Mouse (Mus musculus) embryonic facial prominence, embryonic 12.5 days (tissue): ENCODE measurements at regions not wholly inside any gene's neighbourhood (a gene's known extent, or its start where the extent isn't known, plus 50 kb on each side); places are given as distances from the start of the nearest gene placed in this dataset.
A peak's percentile ranks its signal among the peaks of the same experiment; 100 is the strongest.

Source experiments
- ATAC-seq: fragments of 200-750 bp; cut with Nextera tagmentation; 2 replicates; pipeline ENCODE4 v1.8.0; 2017; ENCODE audit not compliant: insufficient number of reproducible peaks, insufficient read depth, low FRiP score, low TSS enrichment
- H3K27ac ChIP-seq: fragments of 300-500 bp; sonication (generic); 2 replicates; pipeline ENCODE4 v1.5.1; 2016; ENCODE audit warnings: mild to moderate bottlenecking
- H3K27me3 ChIP-seq: fragments of 300-500 bp; sonication (generic); 2 replicates; pipeline ENCODE4 v1.6.1; 2016; ENCODE audit warnings: mild to moderate bottlenecking, moderate library complexity
- H3K36me3 ChIP-seq: fragments of 300-500 bp; sonication (generic); 2 replicates; pipeline ENCODE4 v1.6.1; 2016; ENCODE audit warnings: mild to moderate bottlenecking
- H3K4me1 ChIP-seq: fragments of 300-500 bp; sonication (generic); 2 replicates; pipeline ENCODE4 v1.6.1; 2016
- H3K4me2 ChIP-seq: fragments of 300-500 bp; sonication (generic); replicated peaks from 2 replicates; pipeline ENCODE4 v1.6.1; 2016; ENCODE audit warnings: mild to moderate bottlenecking, moderate library complexity
- H3K4me3 ChIP-seq: fragments of 300-500 bp; sonication (generic); 2 replicates; pipeline ENCODE4 v1.5.1; 2016; ENCODE audit warnings: mild to moderate bottlenecking
- H3K9ac ChIP-seq: fragments of 300-500 bp; sonication (generic); 2 replicates; pipeline ENCODE4 v1.6.1; 2016; ENCODE audit warnings: mild to moderate bottlenecking, moderate library complexity
- H3K9me3 ChIP-seq: fragments of 300-500 bp; sonication (generic); 2 replicates; pipeline ENCODE4 v1.6.1; 2016; ENCODE audit warnings: mild to moderate bottlenecking, moderate library complexity
- WGBS: fragments of 180-500 bp; shearing (Covaris S2); methylation state at CpG from one replicate; pipeline ENCODE4 v1.1.7; 2016; 5-methylcytosine and 5-hydroxymethylcytosine counted together

DNA sequence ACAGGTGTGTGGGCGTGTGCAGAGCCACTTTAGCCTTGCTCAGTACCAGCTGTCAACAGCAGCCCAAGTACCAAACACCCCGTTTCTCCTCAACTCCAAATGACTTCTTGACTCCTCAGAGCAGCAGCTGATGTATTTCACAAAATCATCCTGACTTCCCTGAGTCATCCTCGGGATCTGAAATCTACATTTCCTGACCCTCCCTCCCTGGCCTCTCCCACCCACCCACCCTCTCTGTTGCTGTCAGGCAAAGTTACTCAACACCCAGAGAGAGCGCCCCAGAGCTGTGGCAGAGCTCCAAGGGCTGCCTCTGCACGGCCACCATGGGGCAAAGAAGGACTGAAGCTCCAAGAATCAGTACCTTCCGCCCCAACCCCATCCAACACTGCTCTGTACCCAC lies 83.5 kb upstream of the Cyp1b1 start:
- H3K27ac ChIP-seq, result no peak overlapping the region
- H3K9me3 ChIP-seq, result no peaks in the 10 kb centered on the region
- WGBS, result 89% methylated on average over 6 of the region's 6 CpGs
- H3K9ac ChIP-seq, result no peak overlapping the region
- H3K4me1 ChIP-seq, result no peaks in the 10 kb centered on the region
- H3K36me3 ChIP-seq, result no peaks in the 10 kb centered on the region
- no peak overlapping the region for H3K4me3 ChIP-seq
- ATAC-seq, result no peak
- no peaks in the 10 kb centered on the region for H3K27me3 ChIP-seq
- no peak overlapping the region for H3K4me2 ChIP-seq

- no peak for ATAC-seq
- 60% methylated on average over 7 of the region's 7 CpGs for WGBS
- Histone ChIP-seq H3K4me1 (no peaks in the 10 kb centered on the region), H3K4me2 (no peak overlapping the region), H3K4me3 (no peak overlapping the region), H3K9me3 (no peaks in the 10 kb centered on the region), H3K36me3 (no peaks in the 10 kb centered on the region), H3K27ac (peak overlapping the region; percentile 65), H3K27me3 (no peaks in the 10 kb centered on the region), H3K9ac (no peak overlapping the region)
These were observed 75.3 kb upstream of the Cyp1b1 start for GRCm38 (mm10) chr17:79790166-79790565.

DNA sequence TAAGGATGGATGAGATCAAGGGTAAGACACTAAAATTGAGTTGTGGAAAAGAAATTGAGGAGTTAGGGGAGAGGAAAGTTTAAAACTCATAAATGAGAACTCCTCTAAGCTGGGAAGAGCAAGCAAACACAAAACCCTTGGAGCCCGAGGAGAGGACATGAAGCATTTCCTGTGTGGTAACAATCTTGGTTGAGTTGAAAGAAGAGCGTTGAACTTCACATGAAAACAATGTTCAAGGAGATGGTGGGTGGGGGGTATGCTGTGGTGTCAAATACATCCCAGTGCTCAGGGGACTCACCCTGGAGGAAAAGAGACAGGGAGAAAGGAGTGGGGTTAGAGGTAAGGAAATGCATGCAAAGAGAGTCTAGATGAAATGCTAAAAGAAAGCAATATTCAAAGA lies 72.3 kb upstream of the Cyp1b1 start:
- ATAC-seq, result no peak
- Histone ChIP-seq H3K27ac (no peak overlapping the region), H3K4me2 (no peak overlapping the region), H3K4me3 (no peak overlapping the region), H3K9me3 (no peaks in the 10 kb centered on the region), H3K4me1 (no peaks in the 10 kb centered on the region), H3K36me3 (no peaks in the 10 kb centered on the region), H3K9ac (no peak overlapping the region), H3K27me3 (no peaks in the 10 kb centered on the region)
- WGBS, result 80% methylated on average over 2 of the region's 2 CpGs

- Histone ChIP-seq H3K4me3 (no peak overlapping the region), H3K9me3 (no peaks in the 10 kb centered on the region), H3K9ac (no peak overlapping the region), H3K36me3 (no peaks in the 10 kb centered on the region), H3K27ac (no peak overlapping the region), H3K27me3 (no peaks in the 10 kb centered on the region), H3K4me1 (no peaks in the 10 kb centered on the region), H3K4me2 (no peak overlapping the region)
- no peak for ATAC-seq
- WGBS, result 79% methylated on average over 5 of the region's 5 CpGs
These were observed 71.8 kb upstream of the Cyp1b1 start for GRCm38 (mm10) chr17:79786691-79787090.

DNA sequence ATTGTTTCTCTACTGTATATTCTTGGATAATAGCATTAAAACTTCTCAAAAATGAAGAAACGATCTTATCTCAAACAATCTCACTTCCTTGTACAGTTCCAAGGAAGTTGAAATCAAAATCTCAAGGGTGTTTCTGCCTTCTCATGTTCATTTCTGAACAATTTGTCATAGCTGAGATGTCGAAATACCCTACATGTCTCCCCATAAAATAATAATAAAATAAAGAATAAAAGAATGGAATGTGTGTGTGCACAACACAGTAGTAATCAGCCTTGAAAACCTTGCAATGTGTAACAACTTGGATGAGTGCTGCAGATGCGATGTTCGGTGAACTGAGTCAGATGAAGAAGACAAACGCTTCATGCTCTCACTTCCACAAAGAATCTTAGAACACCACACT lies 71.4 kb upstream of the Cyp1b1 start:
- Histone ChIP-seq H3K9ac (no peak overlapping the region), H3K4me3 (no peak overlapping the region), H3K4me2 (no peak overlapping the region), H3K9me3 (no peaks in the 10 kb centered on the region), H3K27me3 (no peaks in the 10 kb centered on the region), H3K36me3 (no peaks in the 10 kb centered on the region), H3K27ac (no peak overlapping the region), H3K4me1 (no peaks in the 10 kb centered on the region)
- no peak for ATAC-seq
- 91% methylated on average over 5 of the region's 5 CpGs for WGBS

GRCm38 (mm10) chr17:79784256-79784870 lies 69.5 kb upstream of the Cyp1b1 start:
- no peaks in the 10 kb centered on the region for H3K36me3 ChIP-seq
- ATAC-seq, result no peak
- H3K4me1 ChIP-seq, result no peaks in the 10 kb centered on the region
- H3K27ac ChIP-seq, result no peak overlapping the region
- H3K4me2 ChIP-seq, result no peak overlapping the region
- 89% methylated on average over 6 of the region's 6 CpGs for WGBS
- no peaks in the 10 kb centered on the region for H3K9me3 ChIP-seq
- no peak overlapping the region for H3K4me3 ChIP-seq
- no peak overlapping the region for H3K9ac ChIP-seq
- no peaks in the 10 kb centered on the region for H3K27me3 ChIP-seq

DNA sequence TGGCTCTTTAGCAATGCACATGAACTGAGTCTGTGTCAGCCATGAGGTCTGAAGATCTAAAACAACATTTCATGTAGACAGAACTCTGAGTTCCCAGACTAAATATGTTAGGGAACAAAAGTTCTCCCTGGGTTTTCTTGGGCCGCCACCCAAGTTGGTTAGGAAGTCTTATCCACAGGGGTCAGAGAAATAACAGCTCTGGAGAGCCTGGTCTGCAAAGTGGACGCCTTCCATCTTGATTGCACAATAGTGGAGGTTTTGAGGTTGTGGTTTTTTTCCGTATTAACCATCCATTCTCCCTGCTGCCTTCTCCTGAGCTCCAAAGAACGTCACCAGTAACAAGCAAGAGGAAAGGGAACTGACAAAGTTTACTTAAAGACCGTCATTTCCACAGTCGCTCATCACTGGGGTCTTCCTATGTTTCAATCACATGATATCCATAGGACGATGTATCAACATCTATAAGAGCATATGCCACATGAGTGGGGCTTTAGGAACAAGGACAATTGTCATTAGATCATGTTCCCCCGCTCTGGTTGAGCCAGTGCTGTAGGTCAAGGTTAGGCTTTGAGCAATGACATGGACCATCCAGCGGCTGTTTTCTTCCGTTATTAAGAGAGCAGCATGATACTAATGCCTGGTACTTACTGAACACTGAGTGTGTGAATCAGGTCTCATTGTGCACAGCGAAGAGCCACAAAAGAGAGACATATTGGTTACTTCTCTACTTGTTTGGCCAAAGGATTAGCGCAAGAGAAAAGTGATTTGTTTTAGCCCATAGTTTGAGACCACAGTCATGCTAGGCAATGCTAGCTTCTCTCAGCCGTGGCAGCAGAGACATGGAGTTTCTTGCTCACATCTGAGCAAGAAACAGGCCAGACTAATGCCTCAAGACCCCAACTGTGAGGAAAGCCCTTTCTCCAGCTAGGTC lies 67.1 kb upstream of the Cyp1b1 start:
- Histone ChIP-seq H3K9ac (no peak overlapping the region), H3K4me3 (no peak overlapping the region), H3K27ac (no peak overlapping the region), H3K9me3 (no peaks in the 10 kb centered on the region), H3K36me3 (no peaks in the 10 kb centered on the region), H3K27me3 (no peaks in the 10 kb centered on the region), H3K4me1 (no peaks in the 10 kb centered on the region), H3K4me2 (no peak overlapping the region)
- no peak for ATAC-seq
- WGBS, result 89% methylated on average over 13 of the region's 13 CpGs

DNA sequence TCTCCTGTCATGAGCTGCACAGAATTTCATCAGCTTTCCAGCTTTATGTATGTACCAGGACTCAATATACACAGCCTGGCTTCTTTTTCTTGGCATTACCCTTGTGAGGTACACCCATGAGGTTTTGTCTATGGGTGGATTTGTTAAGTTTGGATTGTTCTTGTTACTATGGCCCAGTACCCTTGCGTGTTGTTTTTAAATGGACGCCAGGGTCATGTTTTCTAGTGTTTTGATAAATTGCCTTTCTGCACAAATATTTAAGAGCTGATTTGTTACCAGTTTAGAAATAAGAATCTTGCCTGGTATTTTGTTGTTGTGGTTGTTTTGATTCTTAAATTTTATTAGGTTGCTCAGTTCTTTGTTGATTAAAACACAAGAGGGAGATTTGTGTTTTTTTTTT lies 66.4 kb upstream of the Cyp1b1 start:
- WGBS, result 87% methylated on average over 2 of the region's 2 CpGs
- ATAC-seq, result no peak

DNA sequence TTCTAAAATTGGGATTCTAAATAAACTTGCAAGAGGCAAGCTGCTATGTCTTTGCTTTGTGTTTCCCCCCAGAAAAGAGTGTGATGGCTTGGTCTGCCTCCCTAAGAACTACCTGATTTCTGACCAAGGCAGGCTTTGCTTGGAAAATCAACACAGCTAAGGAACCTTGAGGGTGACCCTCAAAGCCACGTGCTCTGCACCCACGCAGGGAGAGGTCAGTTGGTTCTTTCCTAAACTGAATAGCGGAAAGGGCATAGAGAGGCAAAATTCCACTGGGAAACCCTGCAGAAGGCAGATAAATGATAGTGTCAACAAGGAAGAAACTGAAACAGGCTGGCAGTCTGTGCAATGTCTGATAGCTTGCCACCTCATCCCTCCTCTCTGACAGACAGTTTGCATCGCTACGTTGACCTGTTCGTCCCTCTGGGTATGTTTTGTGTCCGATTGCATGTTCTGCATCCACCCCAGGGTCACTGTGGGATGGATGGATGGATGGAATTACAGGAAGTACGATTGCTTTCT lies 63.1 kb upstream of the Cyp1b1 start:
- Histone ChIP-seq H3K9ac (no peak overlapping the region), H3K36me3 (no peaks in the 10 kb centered on the region), H3K4me2 (no peak overlapping the region), H3K4me1 (no peaks in the 10 kb centered on the region), H3K9me3 (no peaks in the 10 kb centered on the region), H3K4me3 (no peak overlapping the region), H3K27ac (no peak overlapping the region), H3K27me3 (no peaks in the 10 kb centered on the region)
- no peak for ATAC-seq
- WGBS, result 68% methylated on average over 8 of the region's 8 CpGs

More for the DNA sequence above, 66.4 kb upstream of the Cyp1b1 start:
- no peak overlapping the region for H3K4me3 ChIP-seq
- H3K36me3 ChIP-seq, result no peaks in the 10 kb centered on the region
- no peaks in the 10 kb centered on the region for H3K27me3 ChIP-seq
- H3K9me3 ChIP-seq, result no peaks in the 10 kb centered on the region
- H3K9ac ChIP-seq, result no peak overlapping the region
- H3K4me1 ChIP-seq, result no peaks in the 10 kb centered on the region
- no peak overlapping the region for H3K27ac ChIP-seq
- H3K4me2 ChIP-seq, result no peak overlapping the region

- Histone ChIP-seq H3K27me3 (no peaks in the 10 kb centered on the region), H3K36me3 (no peaks in the 10 kb centered on the region), H3K27ac (no peak overlapping the region), H3K4me1 (peaks cover 6% of the 10 kb centered on the region), H3K4me2 (no peak overlapping the region), H3K9me3 (no peaks in the 10 kb centered on the region), H3K4me3 (no peak overlapping the region), H3K9ac (no peak overlapping the region)
- ATAC-seq, result no peak
- WGBS, result 72% methylated on average over 4 of the region's 4 CpGs
These were observed 61.3 kb upstream of the Cyp1b1 start for GRCm38 (mm10) chr17:79776177-79776576.

- Histone ChIP-seq H3K4me2 (no peak overlapping the region), H3K27me3 (no peaks in the 10 kb centered on the region), H3K4me1 (peaks cover 6% of the 10 kb centered on the region), H3K36me3 (no peaks in the 10 kb centered on the region), H3K9ac (no peak overlapping the region), H3K9me3 (no peaks in the 10 kb centered on the region), H3K27ac (no peak overlapping the region), H3K4me3 (no peak overlapping the region)
- no peak for ATAC-seq
- 56% methylated on average over 6 of the region's 6 CpGs for WGBS
These were observed 60.4 kb upstream of the Cyp1b1 start for GRCm38 (mm10) chr17:79775216-79775615.

GRCm38 (mm10) chr17:79774291-79774690 lies 59.4 kb upstream of the Cyp1b1 start:
- 87% methylated on average over 1 of the region's 1 CpGs for WGBS
- Histone ChIP-seq H3K27me3 (no peaks in the 10 kb centered on the region), H3K4me2 (no peak overlapping the region), H3K9me3 (no peaks in the 10 kb centered on the region), H3K4me3 (no peak overlapping the region), H3K9ac (no peak overlapping the region), H3K4me1 (peaks cover 6% of the 10 kb centered on the region), H3K27ac (no peak overlapping the region), H3K36me3 (no peaks in the 10 kb centered on the region)
- ATAC-seq, result no peak
